Mouse (Mus musculus) monocyte, adult 2 months (primary cell): ENCODE measurements around the gene Prol1.
"Not testable (repeated sequence)": the region's sequence is repeated elsewhere in the genome, so short reads cannot be mapped to it uniquely, and the experiment has no call there.

Experiments
- DNase-seq, 2 experiments: peaks; one replicate each; pipeline ENCODE4 v3.0.0; 2022; ENCODE audit warnings: low spot score in 2 of 2, low read depth in 1 of 2

Prol1 gene

DNA sequence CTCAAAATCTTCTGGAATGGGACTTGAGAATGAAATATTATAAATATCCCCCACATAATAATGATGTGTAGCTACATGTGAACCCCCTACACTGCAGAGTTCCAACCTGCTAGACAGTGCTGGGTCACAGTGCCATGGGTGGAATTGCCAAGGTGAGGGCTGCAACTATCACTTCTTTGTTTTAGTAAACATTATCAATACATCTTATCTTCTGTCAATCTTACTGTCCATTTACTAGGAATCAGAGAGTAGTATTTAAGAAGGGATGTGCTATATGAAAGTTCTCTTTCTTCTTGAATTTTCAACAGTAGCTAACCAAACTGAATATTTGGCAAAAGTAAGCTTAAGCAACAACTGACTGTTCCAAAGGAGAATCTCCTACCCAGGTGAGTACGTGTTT, at the start of gene Prol1:
Prol1 (plus strand) TSS at position 301 of the 400 bp plus-strand sequence.
- no peak for DNase-seq

DNA sequence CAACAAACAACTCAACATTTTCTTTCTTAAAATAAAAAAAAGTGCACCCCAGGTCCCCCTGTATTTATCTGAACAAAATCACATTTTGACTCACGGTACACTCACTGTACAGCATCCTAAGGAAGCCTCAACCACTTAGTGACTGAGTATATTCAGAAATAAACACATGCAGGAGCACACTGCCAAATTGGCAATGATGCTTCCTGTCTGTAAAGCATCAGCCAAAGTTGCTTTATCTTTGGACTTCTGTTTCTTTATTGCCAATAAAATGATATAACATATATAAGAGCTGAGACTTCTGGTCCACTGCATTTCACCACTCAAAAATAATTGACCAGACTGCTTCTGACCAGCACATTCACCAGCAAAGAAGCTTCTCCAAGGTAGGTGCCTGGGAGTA, 48.5 kb upstream of the Prol1 start, which contains the start of gene Gm7714:
Gm7714 (plus strand) TSS at position 301 of the 400 bp plus-strand sequence.
- DNase-seq: no peak

- not testable (repeated sequence) for DNase-seq
Measured at GRCm38 (mm10) chr5:88311307-88311706, 5.8 kb upstream of the Prol1 start.

- not testable (repeated sequence) for DNase-seq
Measured at GRCm38 (mm10) chr5:88348533-88348932, 31.4 kb downstream of the Prol1 start.

DNA sequence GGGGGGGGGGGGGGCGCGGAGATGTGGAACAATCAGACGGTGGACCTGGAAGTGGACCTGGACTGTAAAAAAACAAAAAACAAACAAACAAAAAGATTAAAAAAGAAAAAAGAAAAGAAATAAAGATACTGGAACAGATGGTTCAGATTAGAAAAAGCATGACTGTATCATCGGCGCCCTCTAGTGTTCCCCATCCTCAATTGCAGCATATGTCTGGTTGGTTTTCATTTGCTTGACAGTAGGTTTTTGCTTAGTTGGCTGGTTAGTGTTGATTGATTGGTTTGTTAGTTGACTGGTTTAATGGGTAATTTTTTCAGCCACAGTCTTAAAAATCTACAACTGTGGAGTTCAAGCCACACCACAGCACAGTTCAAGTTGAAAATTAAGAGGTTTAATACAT, 47.7 kb downstream of the Prol1 start:
- DNase-seq: no peak

GRCm38 (mm10) chr5:88366886-88367285, 49.8 kb downstream of the Prol1 start:
- no peak for DNase-seq

GRCm38 (mm10) chr5:88370578-88371232, 53.6 kb downstream of the Prol1 start:
- DNase-seq: no peak

DNA sequence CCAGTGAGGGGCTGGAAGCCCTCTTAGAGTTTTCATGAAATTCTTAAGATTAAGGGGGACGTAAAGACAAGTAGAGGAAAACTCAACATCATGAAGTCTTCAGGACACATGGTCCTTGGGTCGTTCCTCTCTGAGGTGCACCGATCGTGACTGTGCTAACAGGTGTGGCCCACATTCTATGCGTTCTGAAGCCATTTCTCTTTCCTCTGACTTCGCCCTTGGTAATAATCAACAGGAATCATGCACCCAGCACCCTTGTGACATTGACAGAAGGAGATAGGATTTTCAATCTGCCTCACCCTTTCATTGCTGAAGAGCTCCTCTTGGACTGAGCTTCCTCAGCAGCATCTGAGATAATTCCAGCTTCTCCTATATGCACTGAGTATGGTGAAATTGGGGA, 55.5 kb downstream of the Prol1 start:
- no peak for DNase-seq

DNA sequence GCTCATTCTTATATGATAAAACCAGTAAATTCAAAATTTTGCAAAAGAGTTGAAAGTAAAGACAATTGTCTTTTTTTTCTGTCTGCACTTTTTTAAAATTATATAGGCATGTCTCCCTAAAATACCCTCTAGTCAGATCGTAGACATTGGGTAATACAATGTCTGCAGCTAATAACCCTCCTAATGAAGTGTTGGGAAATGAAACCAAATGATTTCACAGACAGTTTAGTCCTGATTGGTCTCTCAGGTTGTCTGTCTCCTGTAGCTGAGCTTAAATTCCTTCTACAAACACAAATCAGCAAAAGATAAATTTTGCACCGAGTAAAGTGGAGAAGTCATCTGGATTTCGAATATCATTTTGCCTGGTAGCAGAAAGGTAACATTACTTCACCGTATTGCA, 58.7 kb downstream of the Prol1 start, which contains the start of gene Amtn:
Amtn (plus strand) TSS at position 301 of the 400 bp plus-strand sequence.
- no peak for DNase-seq
